Mouse (Mus musculus): ENCODE results near the gene Hoxc11. TPM values are rescaled to one million over a fixed set of nuclear protein-coding genes. Genes with fewer than 3 reads are reported as not detected.

The Hoxc11 gene
- 34.6 TPM for polyA plus RNA-seq (2012; fragmentation: generic; extraction: Trizol)
- long read RNA-seq, experiment 1, partial matches to known transcripts: 3 of 3 reads
- long read RNA-seq, experiment 1, other reads (novel, unspliced or antisense): 0 of 3 reads
- long read RNA-seq, experiment 2, partial matches to known transcripts: 1 of 3 reads
- long read RNA-seq, experiment 2, other reads (novel, unspliced or antisense): 1 of 3 reads

- peak; percentile 97 for TF ChIP-seq USF1 (IDR thresholded peaks at IDR 0.05; ENCODE audit: low read depth)
- TF ChIP-seq MAX (IDR thresholded peaks at IDR 0.05): peak; percentile 54
- no peak for TF ChIP-seq CTCF (IDR thresholded peaks at IDR 0.05; ENCODE audit: control insufficient read depth, insufficient read depth, insufficient read length)
- peak within 1 kb of the TSS; percentile 88 for H3K4me3 ChIP-seq (ENCODE audit: insufficient read depth, poor library complexity, severe bottlenecking)
- H3K79me3 ChIP-seq (ENCODE audit: low read depth): peaks cover 52% of the 10 kb centered on the region
- H3K27me3 ChIP-seq (ENCODE audit: control insufficient read depth, insufficient read depth, insufficient read length): no peaks in the 10 kb centered on the region
- peaks cover 7% of the 10 kb centered on the region for H3K36me3 ChIP-seq (ENCODE audit: control insufficient read depth, insufficient read depth)
- peaks cover 89% of the 10 kb centered on the region for H3K79me2 ChIP-seq (ENCODE audit: control insufficient read depth, insufficient read depth)
- H3ac ChIP-seq (ENCODE audit: control insufficient read depth, insufficient read length, low read depth): peak within 1 kb of the TSS; percentile 96
These were observed at the start of gene Hoxc11 for GRCm38 (mm10) chr15:102954192-102955006. Gene Hoxc11 (plus strand): TSS chr15:102954427.

- peaks cover 12% of the 10 kb centered on the region for H3K27me3 ChIP-seq (ENCODE audit: control insufficient read depth, insufficient read depth, insufficient read length)
- no peaks in the 10 kb centered on the region for H3K79me2 ChIP-seq (ENCODE audit: control insufficient read depth, insufficient read depth)
- no peaks in the 10 kb centered on the region for H3K79me3 ChIP-seq (ENCODE audit: low read depth)
- no peak overlapping the region for H3ac ChIP-seq (ENCODE audit: control insufficient read depth, insufficient read length, low read depth)
- TF ChIP-seq MYOG (IDR thresholded peaks at IDR 0.05; ENCODE audit: control insufficient read depth, extremely low read depth, insufficient read length) (no peak), FOSL1 (IDR thresholded peaks at IDR 0.05; ENCODE audit: insufficient read depth, low read length, poor library complexity, severe bottlenecking) (no peak), USF1 (IDR thresholded peaks at IDR 0.05; ENCODE audit: low read depth) (no peak), MYOD1 (IDR thresholded peaks at IDR 0.05; ENCODE audit: control insufficient read depth, insufficient read length, low read depth) (no peak), MAX (IDR thresholded peaks at IDR 0.05) (no peak), CTCF (IDR thresholded peaks at IDR 0.05; ENCODE audit: control insufficient read depth, insufficient read depth, insufficient read length) (no peak), CEBPB (IDR thresholded peaks at IDR 0.05; ENCODE audit: low read depth) (no peak)
- no peak overlapping the region for H3K4me3 ChIP-seq (ENCODE audit: insufficient read depth, poor library complexity, severe bottlenecking)
- H3K36me3 ChIP-seq (ENCODE audit: control insufficient read depth, insufficient read depth): no peaks in the 10 kb centered on the region
These were observed 49.3 kb upstream of the Hoxc11 start for GRCm38 (mm10) chr15:102904946-102905345.

- Histone ChIP-seq H3K4me3 (ENCODE audit: insufficient read depth, poor library complexity, severe bottlenecking) (no peak overlapping the region), H3ac (ENCODE audit: control insufficient read depth, insufficient read length, low read depth) (no peak overlapping the region), H3K27me3 (ENCODE audit: control insufficient read depth, insufficient read depth, insufficient read length) (peaks cover 35% of the 10 kb centered on the region), H3K79me3 (ENCODE audit: low read depth) (no peaks in the 10 kb centered on the region), H3K79me2 (ENCODE audit: control insufficient read depth, insufficient read depth) (no peaks in the 10 kb centered on the region), H3K36me3 (ENCODE audit: control insufficient read depth, insufficient read depth) (no peaks in the 10 kb centered on the region)
- TF ChIP-seq CTCF (IDR thresholded peaks at IDR 0.05; ENCODE audit: control insufficient read depth, insufficient read depth, insufficient read length) (no peak), CEBPB (IDR thresholded peaks at IDR 0.05; ENCODE audit: low read depth) (no peak), MYOG (IDR thresholded peaks at IDR 0.05; ENCODE audit: control insufficient read depth, extremely low read depth, insufficient read length) (no peak), FOSL1 (IDR thresholded peaks at IDR 0.05; ENCODE audit: insufficient read depth, low read length, poor library complexity, severe bottlenecking) (no peak), MYOD1 (IDR thresholded peaks at IDR 0.05; ENCODE audit: control insufficient read depth, insufficient read length, low read depth) (no peak), MAX (IDR thresholded peaks at IDR 0.05) (no peak), USF1 (IDR thresholded peaks at IDR 0.05; ENCODE audit: low read depth) (no peak)
These were observed 44.7 kb upstream of the Hoxc11 start for GRCm38 (mm10) chr15:102909536-102909935.

- Histone ChIP-seq H3K36me3 (ENCODE audit: control insufficient read depth, insufficient read depth) (no peaks in the 10 kb centered on the region), H3ac (ENCODE audit: control insufficient read depth, insufficient read length, low read depth) (no peak overlapping the region), H3K4me3 (ENCODE audit: insufficient read depth, poor library complexity, severe bottlenecking) (no peak overlapping the region), H3K79me2 (ENCODE audit: control insufficient read depth, insufficient read depth) (no peaks in the 10 kb centered on the region), H3K79me3 (ENCODE audit: low read depth) (no peaks in the 10 kb centered on the region), H3K27me3 (ENCODE audit: control insufficient read depth, insufficient read depth, insufficient read length) (peaks cover 35% of the 10 kb centered on the region)
- no peak for TF ChIP-seq MYOD1 (IDR thresholded peaks at IDR 0.05; ENCODE audit: control insufficient read depth, insufficient read length, low read depth)
- no peak for TF ChIP-seq CTCF (IDR thresholded peaks at IDR 0.05; ENCODE audit: control insufficient read depth, insufficient read depth, insufficient read length)
- TF ChIP-seq MAX (IDR thresholded peaks at IDR 0.05): no peak
- TF ChIP-seq MYOG (IDR thresholded peaks at IDR 0.05; ENCODE audit: control insufficient read depth, extremely low read depth, insufficient read length): no peak
- no peak for TF ChIP-seq USF1 (IDR thresholded peaks at IDR 0.05; ENCODE audit: low read depth)
- no peak for TF ChIP-seq CEBPB (IDR thresholded peaks at IDR 0.05; ENCODE audit: low read depth)
- no peak for TF ChIP-seq FOSL1 (IDR thresholded peaks at IDR 0.05; ENCODE audit: insufficient read depth, low read length, poor library complexity, severe bottlenecking)
These were observed 44.2 kb upstream of the Hoxc11 start for GRCm38 (mm10) chr15:102910038-102910437.

DNA sequence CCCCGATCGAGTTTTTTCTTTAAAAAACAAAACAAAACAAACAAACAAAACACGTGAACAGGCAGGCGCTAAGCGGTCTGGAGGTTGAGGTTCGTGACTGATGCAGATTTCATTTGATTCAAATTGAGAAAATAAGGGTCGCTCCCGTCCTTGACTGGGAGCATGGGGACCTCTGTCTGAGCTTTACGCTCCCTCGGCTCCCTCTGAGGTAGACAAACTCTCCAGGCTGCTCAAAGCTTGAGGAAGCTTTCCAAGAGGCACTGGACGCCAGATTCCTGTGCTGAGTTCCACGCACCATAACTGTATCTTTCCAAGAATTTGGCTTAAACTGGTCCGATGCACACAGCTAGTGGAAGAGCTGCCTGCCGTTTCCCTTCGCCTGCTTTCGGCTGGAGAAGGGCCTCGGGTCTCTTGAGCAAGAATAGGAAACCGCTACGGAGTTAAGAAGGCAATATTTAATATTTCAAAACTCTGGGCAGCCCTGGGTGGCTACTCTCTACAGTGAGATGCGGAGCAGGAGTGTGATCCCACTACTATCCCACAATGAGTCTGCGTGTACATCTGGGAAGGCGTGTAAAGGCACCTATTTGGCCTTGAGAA is 43.6 kb upstream of the Hoxc11 start:
- Histone ChIP-seq H3K36me3 (ENCODE audit: control insufficient read depth, insufficient read depth) (no peaks in the 10 kb centered on the region), H3K4me3 (ENCODE audit: insufficient read depth, poor library complexity, severe bottlenecking) (no peak overlapping the region)

More for the DNA sequence above, 43.6 kb upstream of the Hoxc11 start:
- no peak for TF ChIP-seq USF1 (IDR thresholded peaks at IDR 0.05; ENCODE audit: low read depth)
- Histone ChIP-seq H3K79me3 (ENCODE audit: low read depth) (no peaks in the 10 kb centered on the region), H3ac (ENCODE audit: control insufficient read depth, insufficient read length, low read depth) (no peak overlapping the region), H3K27me3 (ENCODE audit: control insufficient read depth, insufficient read depth, insufficient read length) (peaks cover 35% of the 10 kb centered on the region), H3K79me2 (ENCODE audit: control insufficient read depth, insufficient read depth) (no peaks in the 10 kb centered on the region)
